Mouse (Mus musculus): ENCODE data around the gene Glis3. TPM values are rescaled to one million over a fixed set of nuclear protein-coding genes. Genes with fewer than 3 reads are reported as not detected.

The Glis3 gene
- polyA plus RNA-seq, 1 experiment from 2014 or later, result 1.2 TPM

DNA sequence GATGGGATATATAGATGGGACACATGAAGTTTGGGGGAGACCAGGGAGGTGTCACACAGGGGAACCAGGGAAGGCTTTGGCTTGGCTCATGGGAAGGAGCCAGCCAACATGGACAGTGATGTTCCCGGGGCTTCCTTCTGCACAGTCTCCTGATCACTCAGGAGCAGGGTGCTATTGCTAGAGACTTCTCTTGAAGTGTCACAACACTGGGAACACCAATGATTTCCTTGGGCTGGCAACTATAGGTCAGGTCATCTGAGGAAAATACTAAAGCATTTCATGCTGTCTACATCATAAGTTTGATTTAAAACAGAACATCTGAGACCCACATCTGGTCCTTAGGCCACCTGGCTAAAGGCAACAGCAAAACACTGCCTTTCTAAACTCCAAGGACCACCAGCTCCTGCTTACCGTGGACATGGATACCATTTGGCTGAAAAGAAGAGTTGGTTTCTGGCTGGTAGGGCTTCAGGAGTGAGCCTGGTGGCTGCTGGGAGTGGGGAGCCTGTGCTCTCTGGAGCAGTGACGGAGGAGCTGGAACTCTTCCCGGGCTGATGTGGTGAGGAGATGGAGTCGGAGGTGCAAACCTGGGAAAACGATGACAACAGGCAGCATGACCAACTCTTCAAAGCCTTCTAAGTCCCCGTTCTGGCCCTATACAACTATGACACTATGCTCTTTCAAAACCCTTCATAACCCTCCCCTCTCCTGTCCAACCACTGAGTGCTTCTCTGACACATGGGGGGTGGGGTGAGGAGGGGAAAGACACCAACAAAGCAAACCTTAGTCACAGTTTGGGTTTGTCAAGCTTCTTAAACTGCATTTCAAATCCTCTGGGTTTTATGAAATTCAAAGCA lies 396.4 kb downstream of the Glis3 start:
- H3K27ac ChIP-seq (replicated peaks), result no peak overlapping the region
- H3K4me2 ChIP-seq (replicated peaks), result no peak overlapping the region
- H3K9ac ChIP-seq (replicated peaks), result no peak overlapping the region
- no peaks in the 10 kb centered on the region for H3K36me3 ChIP-seq
- WGBS, result 91% methylated on average over 7 of the region's 7 CpGs
- no peak for ATAC-seq (replicated peaks)
- no peaks in the 10 kb centered on the region for H3K4me1 ChIP-seq
- H3K9me3 ChIP-seq, result no peaks in the 10 kb centered on the region
- H3K27me3 ChIP-seq, result no peaks in the 10 kb centered on the region
- no peak overlapping the region for H3K4me3 ChIP-seq

GRCm38 (mm10) chr19:28281405-28281804 lies 398.5 kb downstream of the Glis3 start:
- no peak overlapping the region for H3K4me3 ChIP-seq
- H3K9ac ChIP-seq (replicated peaks), result no peak overlapping the region
- H3K9me3 ChIP-seq, result no peaks in the 10 kb centered on the region
- no peaks in the 10 kb centered on the region for H3K36me3 ChIP-seq
- 67% methylated on average over 4 of the region's 4 CpGs for WGBS
- no peak overlapping the region for H3K4me2 ChIP-seq (replicated peaks)
- no peak overlapping the region for H3K27ac ChIP-seq (replicated peaks)
- ATAC-seq (replicated peaks), result no peak
- no peaks in the 10 kb centered on the region for H3K4me1 ChIP-seq
- no peaks in the 10 kb centered on the region for H3K27me3 ChIP-seq

DNA sequence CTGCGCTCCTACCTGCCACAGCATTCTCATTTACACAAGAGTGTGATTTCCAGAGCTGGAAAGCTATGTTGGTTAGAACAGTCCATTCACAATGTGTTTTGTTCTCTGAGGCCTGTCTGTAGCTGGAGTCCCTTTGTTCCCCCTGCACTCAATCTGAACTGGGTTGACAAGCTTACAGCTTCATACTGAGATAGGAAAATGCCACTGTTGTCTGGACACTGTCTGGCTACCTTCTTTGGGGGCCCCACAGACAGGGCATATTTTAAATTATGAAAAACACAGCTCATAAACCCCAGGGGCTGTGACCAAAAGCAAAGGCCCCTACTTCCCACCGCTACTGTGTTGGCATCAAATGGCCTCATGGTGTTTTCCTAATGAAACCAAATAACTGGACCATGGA lies 402.8 kb downstream of the Glis3 start:
- Histone ChIP-seq H3K4me2 (replicated peaks) (no peak overlapping the region), H3K36me3 (no peaks in the 10 kb centered on the region), H3K4me3 (no peak overlapping the region), H3K9ac (replicated peaks) (no peak overlapping the region), H3K27me3 (no peaks in the 10 kb centered on the region), H3K27ac (replicated peaks) (no peak overlapping the region), H3K9me3 (no peaks in the 10 kb centered on the region), H3K4me1 (no peaks in the 10 kb centered on the region)
- 66% methylated on average over 2 of the region's 2 CpGs for WGBS
- no peak for ATAC-seq (replicated peaks)

GRCm38 (mm10) chr19:28274501-28274900 lies 405.4 kb downstream of the Glis3 start:
- ATAC-seq (replicated peaks), result no peak
- no peak overlapping the region for H3K27ac ChIP-seq (replicated peaks)
- no peak overlapping the region for H3K4me2 ChIP-seq (replicated peaks)
- 89% methylated on average over 2 of the region's 2 CpGs for WGBS
- no peaks in the 10 kb centered on the region for H3K36me3 ChIP-seq
- H3K9ac ChIP-seq (replicated peaks), result no peak overlapping the region
- H3K27me3 ChIP-seq, result no peaks in the 10 kb centered on the region
- H3K4me3 ChIP-seq, result no peak overlapping the region
- no peaks in the 10 kb centered on the region for H3K9me3 ChIP-seq
- H3K4me1 ChIP-seq, result no peaks in the 10 kb centered on the region

GRCm38 (mm10) chr19:28273946-28274345 lies 405.9 kb downstream of the Glis3 start:
- H3K9me3 ChIP-seq, result no peaks in the 10 kb centered on the region
- no peak overlapping the region for H3K9ac ChIP-seq (replicated peaks)
- H3K27ac ChIP-seq (replicated peaks), result no peak overlapping the region
- no peak overlapping the region for H3K4me3 ChIP-seq
- H3K4me2 ChIP-seq (replicated peaks), result no peak overlapping the region
- ATAC-seq (replicated peaks), result no peak
- 92% methylated on average over 4 of the region's 4 CpGs for WGBS
- no peaks in the 10 kb centered on the region for H3K4me1 ChIP-seq
- H3K27me3 ChIP-seq, result no peaks in the 10 kb centered on the region
- no peaks in the 10 kb centered on the region for H3K36me3 ChIP-seq

DNA sequence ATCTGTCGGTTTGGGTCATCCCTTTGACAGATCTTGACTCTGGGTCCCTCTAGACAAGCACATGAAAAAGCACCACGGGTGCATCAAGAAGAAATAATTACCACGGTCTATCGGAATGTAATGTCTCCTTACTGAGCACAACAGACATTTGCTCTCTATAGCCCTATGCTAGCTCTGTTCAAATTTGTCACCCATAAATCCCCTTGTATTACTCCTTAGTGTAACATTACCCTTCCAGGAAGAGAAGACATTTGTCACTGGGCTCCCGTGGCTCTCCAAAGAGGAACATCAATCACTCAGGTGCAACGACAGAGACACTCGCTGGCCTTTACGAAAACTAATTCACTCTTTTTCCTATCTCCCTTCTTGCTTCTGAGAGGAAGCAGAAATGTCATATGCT lies 413.0 kb downstream of the Glis3 start:
- no peaks in the 10 kb centered on the region for H3K36me3 ChIP-seq
- no peak for ATAC-seq (replicated peaks)
- 0 out of 2 replicates have a peak, but pooled peaks cover 3% of the 10 kb centered on the region for H3K4me1 ChIP-seq
- no peak overlapping the region for H3K9ac ChIP-seq (replicated peaks)
- no peak overlapping the region for H3K4me3 ChIP-seq
- H3K27me3 ChIP-seq, result no peaks in the 10 kb centered on the region
- H3K9me3 ChIP-seq, result no peaks in the 10 kb centered on the region
- H3K27ac ChIP-seq (replicated peaks), result no peak overlapping the region
- H3K4me2 ChIP-seq (replicated peaks), result no peak overlapping the region
- WGBS, result 92% methylated on average over 8 of the region's 8 CpGs

DNA sequence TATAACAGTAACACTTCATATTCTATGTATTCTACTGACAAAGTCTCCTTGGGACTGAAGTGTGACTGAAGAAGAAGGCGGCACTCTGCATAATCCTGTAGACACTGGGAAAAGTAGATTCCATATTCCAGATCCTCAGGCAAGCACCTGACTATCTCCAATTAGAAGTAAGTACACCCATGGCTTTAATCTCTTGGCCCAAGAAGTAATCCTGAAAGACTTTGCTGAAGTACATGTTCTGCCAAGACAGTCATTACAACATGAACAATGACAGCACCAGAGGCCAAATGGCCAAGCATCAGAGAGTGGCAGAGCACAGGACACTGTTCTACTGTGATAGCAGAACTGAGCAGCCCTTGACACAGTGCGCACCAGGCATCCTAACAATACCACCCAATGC lies 414.1 kb downstream of the Glis3 start:
- no peaks in the 10 kb centered on the region for H3K27me3 ChIP-seq
- H3K4me1 ChIP-seq, result 0 out of 2 replicates have a peak, but pooled peaks cover 3% of the 10 kb centered on the region
- H3K27ac ChIP-seq (replicated peaks), result no peak overlapping the region
- H3K9me3 ChIP-seq, result no peaks in the 10 kb centered on the region
- H3K4me2 ChIP-seq (replicated peaks), result no peak overlapping the region
- no peak overlapping the region for H3K4me3 ChIP-seq
- H3K9ac ChIP-seq (replicated peaks), result no peak overlapping the region
- 96% methylated on average over 2 of the region's 2 CpGs for WGBS
- no peak for ATAC-seq (replicated peaks)
- H3K36me3 ChIP-seq, result no peaks in the 10 kb centered on the region

GRCm38 (mm10) chr19:28258907-28259675 lies 420.8 kb downstream of the Glis3 start:
- ATAC-seq (replicated peaks), result no peak
- Histone ChIP-seq H3K4me1 (0 out of 2 replicates have a peak, but pooled peaks cover 3% of the 10 kb centered on the region), H3K4me3 (no peak overlapping the region), H3K4me2 (replicated peaks) (no peak overlapping the region), H3K36me3 (no peaks in the 10 kb centered on the region), H3K9ac (replicated peaks) (no peak overlapping the region), H3K27me3 (no peaks in the 10 kb centered on the region), H3K9me3 (no peaks in the 10 kb centered on the region), H3K27ac (replicated peaks) (no peak overlapping the region)
- WGBS, result 80% methylated on average over 18 of the region's 18 CpGs

- Histone ChIP-seq H3K4me3 (no peak overlapping the region), H3K9me3 (no peaks in the 10 kb centered on the region), H3K27me3 (no peaks in the 10 kb centered on the region), H3K4me1 (0 out of 2 replicates have a peak, but pooled peaks cover 3% of the 10 kb centered on the region), H3K9ac (replicated peaks) (no peak overlapping the region), H3K27ac (replicated peaks) (no peak overlapping the region), H3K4me2 (replicated peaks) (no peak overlapping the region), H3K36me3 (no peaks in the 10 kb centered on the region)
- 67% methylated on average over 3 of the region's 3 CpGs for WGBS
- ATAC-seq (replicated peaks), result no peak
Observed at GRCm38 (mm10) chr19:28258480-28258879, 421.4 kb downstream of the Glis3 start.

DNA sequence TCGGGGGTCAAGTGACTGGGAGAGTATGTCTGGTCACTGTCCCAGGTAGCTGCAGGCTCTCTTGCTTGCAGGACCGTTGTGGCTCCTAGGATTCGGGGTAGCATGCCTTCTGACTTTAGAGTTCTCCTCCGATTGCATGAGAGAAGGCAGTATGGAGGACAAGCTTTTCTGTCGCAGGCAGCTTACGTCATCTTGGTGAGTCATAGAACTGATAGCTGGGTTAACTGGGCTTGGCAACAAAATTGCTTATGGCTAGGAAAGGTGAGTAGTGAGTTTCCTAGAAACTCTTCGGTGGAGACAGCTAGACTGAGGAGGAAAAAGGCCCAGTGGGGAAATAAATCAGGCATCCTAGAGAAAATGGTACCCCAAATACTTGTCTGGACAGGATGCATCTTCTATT lies 432.5 kb downstream of the Glis3 start:
- Histone ChIP-seq H3K27ac (replicated peaks) (no peak overlapping the region), H3K9me3 (no peaks in the 10 kb centered on the region), H3K4me3 (no peak overlapping the region), H3K4me2 (replicated peaks) (no peak overlapping the region), H3K9ac (replicated peaks) (no peak overlapping the region), H3K4me1 (no peaks in the 10 kb centered on the region), H3K27me3 (no peaks in the 10 kb centered on the region), H3K36me3 (no peaks in the 10 kb centered on the region)
- no peak for ATAC-seq (replicated peaks)
- WGBS, result 94% methylated on average over 7 of the region's 7 CpGs

DNA sequence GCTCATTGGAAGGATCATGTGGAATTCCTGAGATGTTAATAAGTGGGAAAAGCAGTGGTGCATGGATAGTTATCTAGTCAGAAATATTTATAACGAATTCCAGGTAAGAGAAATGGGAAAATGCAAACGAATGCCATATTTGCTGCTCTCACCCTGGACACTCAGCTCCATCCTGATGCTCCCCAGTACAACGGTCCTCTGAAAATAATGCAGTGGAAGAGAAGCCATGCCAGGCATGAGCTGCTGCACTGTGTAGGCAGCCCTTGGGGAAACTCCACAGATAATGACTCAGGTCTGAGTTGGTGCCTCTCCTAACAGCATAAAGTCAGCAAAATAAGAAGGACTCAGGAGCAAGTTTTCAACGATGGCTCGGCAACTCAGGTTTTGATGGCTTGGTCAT lies 433.7 kb downstream of the Glis3 start:
- no peaks in the 10 kb centered on the region for H3K4me1 ChIP-seq
- no peak overlapping the region for H3K9ac ChIP-seq (replicated peaks)
- no peak for ATAC-seq (replicated peaks)
- no peak overlapping the region for H3K4me2 ChIP-seq (replicated peaks)
- WGBS, result 89% methylated on average over 5 of the region's 5 CpGs
- H3K27ac ChIP-seq (replicated peaks), result no peak overlapping the region
- H3K4me3 ChIP-seq, result no peak overlapping the region
- no peaks in the 10 kb centered on the region for H3K27me3 ChIP-seq
- H3K9me3 ChIP-seq, result no peaks in the 10 kb centered on the region
- H3K36me3 ChIP-seq, result no peaks in the 10 kb centered on the region

- peaks cover 2% of the 10 kb centered on the region; the same call in 1 of the 2 replicates for H3K4me1 ChIP-seq
- no peak overlapping the region for H3K4me2 ChIP-seq (replicated peaks)
- H3K9me3 ChIP-seq, result no peaks in the 10 kb centered on the region
- no peak overlapping the region for H3K4me3 ChIP-seq
- H3K9ac ChIP-seq (replicated peaks), result no peak overlapping the region
- ATAC-seq (replicated peaks), result no peak
- 81% methylated on average over 4 of the region's 4 CpGs for WGBS
- no peaks in the 10 kb centered on the region for H3K27me3 ChIP-seq
- H3K36me3 ChIP-seq, result no peaks in the 10 kb centered on the region
- no peak overlapping the region for H3K27ac ChIP-seq (replicated peaks)
Observed at GRCm38 (mm10) chr19:28238073-28238472, 441.8 kb downstream of the Glis3 start.

Data from forebrain, embryonic 15.5 days (tissue).